In genomic region chr10:105381705-105382104, GRCm38 (mm10) we compare ENCODE assay signal across 26 mouse cellular contexts.
"Had no signal": no experiment of that assay in that cellular context is flagged by ENCODE, and none has a peak within 500 bp of the region (broad histone marks: within the 10 kb centered on the region; RNA-seq: fewer than 3 reads in every experiment).

No protein-coding gene starts in this region.

- H3K4me2 ChIP-seq: heart, embryonic 11.5 days; heart, embryonic 13.5 days; heart, embryonic 15.5 days; hindbrain, embryonic 12.5 days; hindbrain, embryonic 15.5 days; kidney, embryonic 15.5 days; limb, embryonic 13.5 days; limb, embryonic 15.5 days; liver, embryonic 12.5 days had no signal

- H3K27me3 ChIP-seq: heart, embryonic 13.5 days; heart, embryonic 15.5 days; hindbrain, embryonic 12.5 days; hindbrain, embryonic 15.5 days; kidney, embryonic 15.5 days; limb, embryonic 13.5 days; limb, embryonic 15.5 days; liver, embryonic 12.5 days had no signal

- H3K9ac ChIP-seq: heart, embryonic 13.5 days; heart, embryonic 15.5 days; hindbrain, embryonic 12.5 days; hindbrain, embryonic 15.5 days; kidney, embryonic 15.5 days; limb, embryonic 13.5 days; limb, embryonic 15.5 days; liver, embryonic 12.5 days had no signal

- H3K4me3 ChIP-seq: heart, adult 2 months; heart, embryonic 13.5 days; heart, embryonic 15.5 days; hindbrain, embryonic 12.5 days; hindbrain, embryonic 15.5 days; kidney, embryonic 15.5 days; limb, embryonic 13.5 days; limb, embryonic 15.5 days; liver, embryonic 12.5 days had no signal

- H3K27ac ChIP-seq: heart, adult 2 months; heart, embryonic 13.5 days; heart, embryonic 15.5 days; hindbrain, embryonic 12.5 days; hindbrain, embryonic 15.5 days; hindbrain, postnatal 0 days; kidney, embryonic 15.5 days; kidney, postnatal 0 days; limb, embryonic 13.5 days; limb, embryonic 15.5 days; liver, embryonic 12.5 days had no signal

- H3K9me3 ChIP-seq: heart, embryonic 13.5 days; heart, embryonic 15.5 days; hindbrain, embryonic 12.5 days; hindbrain, embryonic 15.5 days; kidney, embryonic 15.5 days; limb, embryonic 13.5 days; limb, embryonic 15.5 days; liver, embryonic 12.5 days had no signal

- DNase-seq: gastrocnemius, postnatal 14 days; gastrocnemius, postnatal 36 days; heart, adult 11 months; heart, adult 2 months; heart, postnatal 14 days; heart, postnatal 36 days; kidney, adult 11 months; kidney, adult 2 months; kidney, adult 9 months; kidney, postnatal 14 days; kidney, postnatal 36 days; layer of hippocampus, adult 9-11 months; layer of hippocampus, postnatal 36 days; left cerebral cortex, postnatal 4 days had no signal

- ATAC-seq: hindbrain, postnatal 0 days; intestine, embryonic 16.5 days; liver, embryonic 12.5 days had no signal

- H3K4me1 ChIP-seq: heart, embryonic 15.5 days; liver, embryonic 12.5 days had no signal

- H3K36me3 ChIP-seq: heart, embryonic 13.5 days; heart, embryonic 15.5 days; hindbrain, embryonic 12.5 days; hindbrain, embryonic 15.5 days; kidney, embryonic 15.5 days; limb, embryonic 13.5 days; limb, embryonic 15.5 days; liver, embryonic 12.5 days had no signal
